Mouse (Mus musculus) limb, embryonic 10.5 days (tissue): ENCODE data around the gene Arhgef28. TPM values are rescaled to one million over a fixed set of nuclear protein-coding genes. Genes with fewer than 3 reads are reported as not detected.
"Not testable (repeated sequence)": the region's sequence is repeated elsewhere in the genome, so short reads cannot be mapped to it uniquely, and the experiment has no call there.

Experiments
- DNase-seq: peaks from one replicate; pipeline ENCODE4 v3.0.0-alpha.2; 2017; ENCODE audit warnings: low spot score
- H3K27ac ChIP-seq: fragments of 300-500 bp; sonication (generic); 2 replicates; pipeline ENCODE4 v1.5.1; 2016; ENCODE audit warnings: mild to moderate bottlenecking
- H3K27me3 ChIP-seq: fragments of 300-500 bp; sonication (generic); 2 replicates; pipeline ENCODE4 v1.6.1; 2016; ENCODE audit warnings: low read depth, mild to moderate bottlenecking; ENCODE audit not compliant: poor library complexity, severe bottlenecking
- H3K36me3 ChIP-seq: fragments of 300-500 bp; sonication (generic); 2 replicates; pipeline ENCODE4 v1.6.1; 2016; ENCODE audit warnings: mild to moderate bottlenecking, moderate library complexity
- H3K4me1 ChIP-seq: fragments of 300-500 bp; sonication (generic); 2 replicates; pipeline ENCODE4 v1.6.1; 2016
- H3K4me3 ChIP-seq: fragments of 300-500 bp; sonication (generic); 2 replicates; pipeline ENCODE4 v1.5.1; 2016; ENCODE audit warnings: mild to moderate bottlenecking, moderate library complexity
- H3K9me3 ChIP-seq: fragments of 300-500 bp; sonication (generic); replicated peaks from 2 replicates; pipeline ENCODE4 v1.6.1; 2016; ENCODE audit warnings: mild to moderate bottlenecking
- WGBS: fragments of 180-500 bp; shearing (Covaris S2); methylation state at CpG from one replicate; pipeline ENCODE4 v1.1.7; 2016; 5-methylcytosine and 5-hydroxymethylcytosine counted together
- polyA plus RNA-seq: library from polyadenylated mRNA; unstranded; fragments of >200 nt; fragmentation: Nextera tagmentation; extraction: Ambion mirVana; gene quantifications from 2 replicates; pipeline ENCODE4 v1.2.1, GENCODE M21; 2016

The Arhgef28 gene
- polyA plus RNA-seq, 1 experiment from 2014 or later = 11.0 TPM

DNA sequence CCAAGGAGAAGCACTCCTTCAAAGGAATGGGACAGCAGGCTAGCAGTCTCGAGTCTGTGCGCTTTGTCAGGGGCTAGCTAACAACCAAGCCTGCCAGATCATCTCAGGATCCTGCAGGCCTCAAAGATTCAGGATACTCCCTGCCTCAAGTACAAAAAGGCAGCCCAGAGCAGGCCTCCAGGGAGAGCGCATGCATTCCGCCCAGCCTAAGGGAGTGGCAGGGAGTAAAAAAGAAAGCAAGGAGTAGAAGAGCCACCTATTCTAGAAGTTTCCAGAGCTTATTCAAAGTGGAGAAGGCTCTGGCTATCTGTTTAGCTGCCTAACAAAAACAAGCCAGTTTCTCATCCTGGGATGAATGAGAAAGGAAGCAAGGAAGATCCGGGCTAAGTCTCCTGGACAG is 128.0 kb downstream of the Arhgef28 start:
- H3K4me1 ChIP-seq = no peaks in the 10 kb centered on the region
- no peaks in the 10 kb centered on the region for H3K9me3 ChIP-seq
- no peaks in the 10 kb centered on the region for H3K36me3 ChIP-seq
- no peak overlapping the region for H3K4me3 ChIP-seq
- H3K27ac ChIP-seq = 0 out of 2 replicates have a peak overlapping the region, but pooled peaks have one; percentile 31
- 87% methylated on average over 5 of the region's 5 CpGs for WGBS
- H3K27me3 ChIP-seq = no peaks in the 10 kb centered on the region
- DNase-seq = no peak

DNA sequence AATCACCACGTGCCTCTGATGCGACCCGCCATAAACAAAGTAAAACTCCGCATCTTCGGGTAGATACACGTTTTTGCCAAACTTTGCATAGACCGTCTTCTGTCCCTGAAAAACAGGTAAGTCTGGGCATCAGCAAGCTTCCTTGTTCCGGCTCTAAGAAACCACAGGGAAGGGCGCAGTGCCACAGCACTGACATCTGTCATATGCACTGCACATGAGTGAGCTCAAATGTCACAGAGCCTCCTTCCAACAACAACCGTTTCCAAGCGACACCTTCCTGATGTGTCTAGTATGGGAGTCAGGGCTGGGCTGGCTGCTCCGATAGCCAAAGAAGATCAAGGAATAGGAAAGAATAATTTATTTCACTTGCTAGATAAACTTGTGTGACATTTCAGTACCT is 129.0 kb downstream of the Arhgef28 start:
- H3K36me3 ChIP-seq = no peaks in the 10 kb centered on the region
- H3K27me3 ChIP-seq = no peaks in the 10 kb centered on the region
- H3K4me1 ChIP-seq = no peaks in the 10 kb centered on the region
- DNase-seq = no peak
- no peak overlapping the region for H3K4me3 ChIP-seq
- H3K27ac ChIP-seq = no peak overlapping the region
- no peaks in the 10 kb centered on the region for H3K9me3 ChIP-seq
- WGBS = 93% methylated on average over 12 of the region's 12 CpGs

DNA sequence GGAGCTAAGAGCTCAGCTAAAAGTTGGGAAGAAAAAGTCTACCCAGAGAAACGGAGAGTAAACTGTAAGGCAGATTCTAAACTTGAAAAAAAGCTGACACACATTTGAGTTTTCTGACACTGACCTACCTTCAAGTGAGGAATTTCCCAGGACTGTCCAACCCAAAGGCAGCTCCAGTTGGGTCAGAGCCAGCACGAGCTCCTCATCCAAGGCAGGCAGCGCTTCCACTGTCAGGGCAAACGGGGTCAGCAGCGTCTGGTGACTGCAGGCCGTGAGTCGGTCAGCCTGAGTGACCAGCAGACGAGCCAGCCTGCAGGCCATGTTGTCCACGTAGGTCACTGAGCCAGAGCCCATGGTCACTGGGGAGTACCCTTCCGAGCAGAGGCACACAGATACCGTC is 131.4 kb downstream of the Arhgef28 start:
- Histone ChIP-seq H3K4me1 (no peaks in the 10 kb centered on the region), H3K4me3 (no peak overlapping the region), H3K36me3 (no peaks in the 10 kb centered on the region), H3K27ac (no peak overlapping the region), H3K9me3 (no peaks in the 10 kb centered on the region), H3K27me3 (no peaks in the 10 kb centered on the region)
- DNase-seq = no peak
- 73% methylated on average over 11 of the region's 11 CpGs for WGBS

DNA sequence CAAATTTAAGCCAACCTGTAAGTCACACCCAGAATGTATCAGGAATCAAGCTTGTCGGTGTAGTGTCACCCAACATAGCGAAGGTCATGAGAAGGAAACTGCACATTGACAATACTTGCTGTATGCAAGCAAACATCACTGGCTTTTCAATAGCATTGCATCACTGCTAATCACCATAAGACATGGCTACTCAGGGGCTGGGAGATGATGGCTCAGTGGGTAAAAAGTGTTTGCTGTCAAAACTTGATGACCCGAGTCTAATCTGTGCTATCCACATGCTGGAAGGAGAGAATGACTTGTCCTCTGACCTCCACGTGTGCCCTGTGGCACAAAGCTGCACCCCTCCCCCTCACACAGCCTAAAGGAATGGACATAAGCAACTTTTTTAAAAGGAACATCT is 133.0 kb downstream of the Arhgef28 start:
- WGBS = 76% methylated on average over 4 of the region's 4 CpGs
- no peaks in the 10 kb centered on the region for H3K27me3 ChIP-seq
- H3K36me3 ChIP-seq = no peaks in the 10 kb centered on the region
- H3K27ac ChIP-seq = no peak overlapping the region
- no peak for DNase-seq
- no peaks in the 10 kb centered on the region for H3K4me1 ChIP-seq
- no peak overlapping the region for H3K4me3 ChIP-seq
- H3K9me3 ChIP-seq = no peaks in the 10 kb centered on the region

DNA sequence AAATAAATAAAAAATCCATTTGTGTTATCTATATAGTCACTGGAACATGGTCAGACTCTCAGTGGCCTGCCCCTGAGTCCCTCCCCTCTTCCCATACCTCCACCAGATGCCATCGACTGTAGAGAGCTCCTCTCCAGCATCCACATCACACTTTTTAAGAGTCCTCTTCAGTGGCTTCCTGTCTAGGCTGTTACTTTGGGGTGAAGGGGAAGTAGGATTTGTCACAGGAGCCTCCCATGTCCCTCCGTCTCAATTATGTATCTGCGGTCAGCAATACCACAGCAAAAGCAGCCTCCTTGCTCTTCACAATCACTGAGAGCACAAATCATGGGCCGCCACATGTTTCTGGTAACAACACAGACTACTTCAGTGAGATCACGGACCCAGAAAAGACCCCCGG is 135.8 kb downstream of the Arhgef28 start:
- Histone ChIP-seq H3K4me1 (peaks cover 5% of the 10 kb centered on the region; the same call in 1 of the 2 replicates), H3K9me3 (no peaks in the 10 kb centered on the region), H3K27ac (no peak overlapping the region), H3K27me3 (no peaks in the 10 kb centered on the region), H3K4me3 (no peak overlapping the region), H3K36me3 (no peaks in the 10 kb centered on the region)
- 93% methylated on average over 6 of the region's 6 CpGs for WGBS
- DNase-seq = no peak

DNA sequence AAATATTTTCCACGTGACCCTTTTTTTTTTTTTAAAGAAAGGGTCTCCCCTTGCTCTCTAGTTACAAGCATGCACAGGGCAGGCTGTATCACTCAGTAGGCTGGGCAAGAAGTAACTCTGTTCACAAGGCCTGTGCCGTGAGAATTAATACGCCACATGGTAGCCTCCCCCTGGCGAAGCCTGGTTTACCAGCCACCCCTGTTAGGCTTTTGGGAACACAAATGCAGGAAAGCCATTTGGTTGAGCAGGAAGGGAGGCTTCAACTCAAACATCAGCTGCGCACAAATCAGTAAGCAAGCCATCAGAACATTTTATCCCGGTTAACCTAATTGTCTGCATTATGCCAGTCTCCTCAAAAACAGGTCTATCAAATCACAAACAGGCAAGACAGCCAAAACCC is 136.6 kb downstream of the Arhgef28 start:
- Histone ChIP-seq H3K27ac (no peak overlapping the region), H3K4me3 (no peak overlapping the region), H3K4me1 (peaks cover 5% of the 10 kb centered on the region; the same call in 1 of the 2 replicates), H3K36me3 (no peaks in the 10 kb centered on the region), H3K27me3 (no peaks in the 10 kb centered on the region), H3K9me3 (no peaks in the 10 kb centered on the region)
- WGBS = 93% methylated on average over 6 of the region's 6 CpGs
- no peak for DNase-seq

DNA sequence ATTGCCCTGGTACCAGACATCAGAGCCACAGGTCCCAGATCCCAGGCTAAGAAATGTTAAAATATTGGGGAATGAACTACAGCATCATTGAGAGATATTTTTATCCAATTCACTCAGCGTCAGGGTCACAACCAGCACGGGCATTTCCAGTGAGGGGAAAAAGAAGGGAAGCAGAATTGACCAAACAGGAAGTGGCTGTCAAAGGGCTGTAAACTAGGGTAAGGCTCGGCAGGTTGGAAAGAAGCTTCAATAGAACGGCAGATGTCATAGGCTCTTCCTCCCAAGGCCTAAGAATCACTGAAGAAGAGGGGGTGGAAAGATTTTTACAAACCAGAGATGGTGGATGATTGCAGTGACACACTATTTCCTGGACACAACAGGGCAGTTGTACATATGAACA is 143.4 kb downstream of the Arhgef28 start:
- H3K4me3 ChIP-seq = no peak overlapping the region
- no peaks in the 10 kb centered on the region for H3K36me3 ChIP-seq
- H3K27ac ChIP-seq = no peak overlapping the region
- no peaks in the 10 kb centered on the region for H3K27me3 ChIP-seq
- peaks cover 20% of the 10 kb centered on the region for H3K4me1 ChIP-seq
- no peaks in the 10 kb centered on the region for H3K9me3 ChIP-seq
- no peak for DNase-seq
- WGBS = 49% methylated on average over 4 of the region's 4 CpGs

DNA sequence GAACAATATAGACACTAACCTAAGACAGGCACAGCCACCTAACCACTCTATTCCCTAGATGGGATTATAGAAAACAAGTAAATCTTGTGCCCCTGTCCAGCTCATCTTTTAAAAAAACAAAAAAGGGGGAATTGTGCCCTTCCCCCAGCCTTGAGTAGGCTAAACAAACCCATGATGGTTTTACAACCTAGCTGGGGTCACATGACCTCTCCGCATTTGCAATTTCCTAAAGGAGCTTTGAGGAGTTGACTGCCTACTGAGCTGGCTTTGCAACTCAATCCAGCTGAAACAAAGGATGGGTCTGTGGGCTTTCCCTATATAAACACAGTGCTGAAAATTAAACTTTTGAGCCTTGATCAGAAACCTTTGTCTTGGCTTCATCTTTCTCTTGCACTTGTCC is 146.1 kb downstream of the Arhgef28 start:
- not testable (repeated sequence) for H3K27ac ChIP-seq, DNase-seq
- 87% methylated on average over 1 of the region's 1 CpGs for WGBS

DNA sequence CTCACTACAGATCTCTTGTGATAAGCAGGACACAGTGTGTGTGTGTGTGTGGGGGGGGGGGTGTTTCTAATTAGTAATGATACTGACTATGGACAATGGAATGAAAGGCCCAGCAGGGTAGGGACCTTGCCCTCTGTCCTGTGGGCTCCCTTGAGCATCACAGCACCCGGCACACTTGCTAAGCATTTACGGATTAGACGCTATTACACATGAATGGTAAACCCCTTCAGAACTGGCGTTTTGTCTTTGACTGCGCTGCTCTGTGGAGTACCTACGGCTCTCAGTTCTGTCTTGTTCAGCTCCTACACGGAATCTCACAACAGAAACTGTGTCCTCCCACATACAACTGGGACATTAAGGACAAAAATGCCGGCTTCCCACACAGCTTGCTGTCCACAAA is 151.0 kb downstream of the Arhgef28 start:
- no peak for DNase-seq
- 89% methylated on average over 8 of the region's 8 CpGs for WGBS
- H3K27me3 ChIP-seq = no peaks in the 10 kb centered on the region
- no peak overlapping the region for H3K27ac ChIP-seq
- no peaks in the 10 kb centered on the region for H3K9me3 ChIP-seq
- H3K4me1 ChIP-seq = no peaks in the 10 kb centered on the region
- H3K36me3 ChIP-seq = no peaks in the 10 kb centered on the region
- H3K4me3 ChIP-seq = no peak overlapping the region

More for the DNA sequence above, 146.1 kb downstream of the Arhgef28 start:
- H3K9me3 ChIP-seq, H3K4me3 ChIP-seq, H3K27me3 ChIP-seq, H3K36me3 ChIP-seq: not testable (repeated sequence)
- peaks cover 15% of the 10 kb centered on the region for H3K4me1 ChIP-seq

DNA sequence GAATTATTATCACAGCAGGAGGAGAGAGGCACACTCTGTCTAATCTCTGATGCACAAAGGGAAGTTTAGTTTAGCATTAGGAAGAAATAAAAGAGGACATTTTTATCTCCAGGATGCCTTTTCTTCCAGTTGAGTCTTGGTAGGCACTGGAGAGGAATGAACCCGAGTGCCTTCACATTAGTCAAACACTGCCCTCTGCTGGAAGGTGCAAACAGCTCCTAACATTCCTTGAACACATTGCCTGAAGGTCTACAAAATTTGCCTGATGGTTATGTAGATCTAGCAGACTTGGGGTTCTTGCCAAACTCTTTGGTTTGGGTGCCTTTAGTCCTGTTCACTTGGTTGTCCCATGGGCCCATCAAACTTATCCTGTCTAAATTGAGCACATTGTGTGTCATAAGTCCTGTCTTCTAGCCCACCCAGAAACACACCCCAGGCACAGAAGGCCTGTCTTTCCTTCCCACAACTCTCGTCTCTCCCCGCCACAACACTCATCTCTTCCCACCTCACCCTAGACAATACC is 165.6 kb downstream of the Arhgef28 start:
- no peaks in the 10 kb centered on the region for H3K27me3 ChIP-seq
- 0 out of 2 replicates have a peak, but pooled peaks cover 2% of the 10 kb centered on the region for H3K4me1 ChIP-seq
- no peak for DNase-seq
- no peaks in the 10 kb centered on the region for H3K36me3 ChIP-seq
- H3K9me3 ChIP-seq = no peaks in the 10 kb centered on the region
- no peak overlapping the region for H3K4me3 ChIP-seq
- 75% methylated on average over 3 of the region's 3 CpGs for WGBS
- H3K27ac ChIP-seq = no peak overlapping the region

DNA sequence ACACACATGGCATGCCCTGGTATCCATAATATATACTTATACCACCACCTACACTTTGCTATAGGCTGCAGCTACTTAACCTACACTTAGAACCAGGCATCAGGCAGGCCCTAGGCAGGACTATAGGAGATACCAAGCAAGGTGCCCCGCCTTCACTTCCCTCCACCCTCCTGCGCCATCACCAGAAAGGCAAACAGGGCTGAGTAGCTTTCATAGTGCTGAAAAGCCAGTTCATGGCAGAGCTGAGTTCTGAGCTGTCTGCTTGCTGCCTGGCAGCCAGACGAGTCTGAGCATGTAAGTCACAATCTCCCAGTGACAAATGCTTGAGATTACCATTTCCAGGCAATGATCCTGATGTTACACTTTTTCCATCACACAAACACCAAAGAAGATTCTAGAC is 167.5 kb downstream of the Arhgef28 start:
- Histone ChIP-seq H3K27ac (no peak overlapping the region), H3K27me3 (no peaks in the 10 kb centered on the region), H3K9me3 (no peaks in the 10 kb centered on the region), H3K4me1 (0 out of 2 replicates have a peak, but pooled peaks cover 2% of the 10 kb centered on the region), H3K4me3 (no peak overlapping the region), H3K36me3 (no peaks in the 10 kb centered on the region)
- DNase-seq = no peak
- whole genome bisulfite sequencing = 73% methylated on average over 3 of the region's 3 CpGs

DNA sequence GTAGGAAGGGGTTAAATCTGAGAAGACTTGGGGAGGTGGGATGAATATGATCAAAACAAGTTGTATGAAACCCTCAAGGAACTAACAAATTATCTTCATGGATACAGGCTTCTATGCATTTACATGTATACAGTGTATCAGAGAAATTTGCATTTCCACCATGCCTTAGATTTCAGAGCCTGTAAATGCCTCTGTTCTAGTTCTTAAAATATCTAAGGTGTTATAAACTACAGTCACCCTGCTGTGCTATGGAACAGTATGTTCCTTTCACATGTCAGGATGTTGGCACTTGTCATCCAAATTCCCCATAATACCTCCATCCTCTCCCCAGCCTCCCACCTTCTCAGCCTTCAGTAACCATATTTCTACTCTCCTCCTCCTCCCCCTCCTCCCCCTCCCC is 168.5 kb downstream of the Arhgef28 start:
- no peaks in the 10 kb centered on the region for H3K9me3 ChIP-seq
- DNase-seq = no peak
- H3K27ac ChIP-seq = no peak overlapping the region
- no peak overlapping the region for H3K4me3 ChIP-seq
- 0 out of 2 replicates have a peak, but pooled peaks cover 2% of the 10 kb centered on the region for H3K4me1 ChIP-seq
- no peaks in the 10 kb centered on the region for H3K27me3 ChIP-seq
- H3K36me3 ChIP-seq = no peaks in the 10 kb centered on the region

DNA sequence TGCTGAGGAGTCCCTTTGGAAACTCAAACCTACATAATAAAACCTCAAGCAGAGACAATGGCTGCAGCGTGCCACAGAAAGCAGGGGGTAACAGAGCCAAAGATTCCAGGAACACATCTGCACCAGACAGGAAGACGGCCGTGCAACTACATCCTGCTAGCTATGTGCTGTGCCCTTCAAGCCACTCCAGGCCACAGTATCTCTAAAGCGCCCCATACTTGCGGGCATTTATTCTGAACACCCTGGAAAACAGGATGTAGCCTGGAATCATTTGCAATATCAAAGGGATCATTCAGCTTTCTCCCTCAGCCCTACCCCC is 174.6 kb downstream of the Arhgef28 start:
- H3K4me1 ChIP-seq = peaks cover 25% of the 10 kb centered on the region
- peak overlapping the region; percentile 37 for H3K4me3 ChIP-seq
- DNase-seq = no peak
- WGBS = 52% methylated on average over 5 of the region's 5 CpGs
- H3K27me3 ChIP-seq = no peaks in the 10 kb centered on the region
- no peaks in the 10 kb centered on the region for H3K36me3 ChIP-seq
- peak overlapping the region; percentile 79 for H3K27ac ChIP-seq
- no peaks in the 10 kb centered on the region for H3K9me3 ChIP-seq

DNA sequence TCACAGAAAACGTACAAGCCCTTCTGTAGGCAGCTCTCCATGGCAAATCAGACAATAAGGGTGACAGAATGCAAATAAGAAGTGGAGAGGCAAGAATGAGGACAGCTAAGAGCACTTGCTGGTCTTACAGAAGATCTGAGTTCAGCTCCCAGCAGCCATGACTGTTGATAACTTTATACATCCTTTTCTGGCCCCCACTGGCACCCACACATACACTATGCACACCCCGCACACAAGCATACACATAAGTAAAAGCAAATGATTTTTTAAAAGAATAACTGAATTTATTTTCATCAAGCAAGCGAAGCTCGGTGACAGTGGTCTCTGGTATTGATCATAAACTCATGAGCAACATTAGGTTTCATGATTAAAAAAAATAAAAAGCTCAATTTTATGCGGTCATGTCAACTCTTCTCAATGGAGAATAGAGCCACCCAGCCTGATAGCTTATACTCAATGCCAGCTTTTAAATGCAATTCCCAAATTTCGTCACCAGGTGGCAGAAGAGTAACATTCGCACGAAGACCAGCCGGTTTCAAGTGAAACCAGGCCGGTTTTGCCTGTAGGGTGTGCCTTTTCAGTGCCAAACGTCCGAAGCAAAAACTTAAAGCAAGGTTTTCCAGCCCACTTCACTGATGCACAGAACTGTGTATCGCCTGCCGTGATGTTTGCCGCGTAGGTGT is 175.1 kb downstream of the Arhgef28 start:
- no peaks in the 10 kb centered on the region for H3K36me3 ChIP-seq
- peak overlapping the region; percentile 79 for H3K27ac ChIP-seq
- 17% methylated on average over 16 of the region's 16 CpGs for WGBS
- no peaks in the 10 kb centered on the region for H3K27me3 ChIP-seq
- peak overlapping the region; percentile 37 for H3K4me3 ChIP-seq
- peaks cover 24% of the 10 kb centered on the region for H3K4me1 ChIP-seq
- DNase-seq = peak; percentile 84
- H3K9me3 ChIP-seq = no peaks in the 10 kb centered on the region
